8 mouse cellular contexts compared by ENCODE assay signal in the genomic region with DNA sequence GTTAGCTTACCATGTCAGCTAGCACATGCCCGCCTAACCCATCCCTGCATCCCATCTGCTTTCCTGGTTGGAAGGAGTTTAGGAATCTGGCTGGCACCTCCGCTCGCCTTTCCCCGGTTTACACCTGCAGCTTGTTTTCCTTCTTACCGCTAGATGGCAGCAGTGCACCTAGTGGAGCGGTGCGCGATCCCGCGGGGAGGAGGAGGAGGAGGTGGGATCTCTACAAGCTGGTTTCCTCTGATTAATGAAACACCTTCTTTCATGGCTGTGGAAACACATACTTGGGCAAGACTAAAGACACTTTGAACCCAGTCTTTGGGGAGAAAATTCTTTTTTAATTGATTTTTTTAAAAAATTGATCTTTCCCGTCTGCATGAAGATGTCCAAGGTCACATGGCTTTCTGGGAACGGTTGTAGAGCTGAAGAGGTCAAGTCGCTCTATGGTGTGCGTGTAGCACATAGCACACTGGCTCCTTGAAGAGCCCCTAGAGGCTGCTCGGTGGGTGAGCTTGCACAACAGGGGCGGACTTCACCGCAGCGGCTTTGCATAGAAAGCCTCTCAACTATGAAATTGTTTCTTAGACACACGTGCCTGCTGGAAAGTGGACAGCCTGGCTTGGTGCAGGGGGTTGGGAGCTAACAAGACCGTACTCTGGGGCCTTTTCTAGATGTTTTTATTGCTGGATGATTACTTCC. TPM values are rescaled to one million over a fixed set of nuclear protein-coding genes. Genes with fewer than 3 reads are reported as not detected.
DNase-seq lines count a peak whose midpoint lies in the region; ATAC-seq lines count a peak whose summit lies in the region.

No protein-coding gene starts in this region.

- H3K9ac ChIP-seq in hindbrain, embryonic 12.5 days, result no peak overlapping the region

- no peaks in the 10 kb centered on the region for H3K9me3 ChIP-seq in hindbrain, embryonic 12.5 days (replicated peaks)

- 7% methylated on average over 20 of the region's 20 CpGs for WGBS in hindbrain, embryonic 12.5 days

- H3K4me1 ChIP-seq in hindbrain, embryonic 12.5 days, result 0 out of 2 replicates have a peak, but pooled peaks cover 6% of the 10 kb centered on the region

- H3K4me3 ChIP-seq in hindbrain, embryonic 12.5 days, result no peak overlapping the region

- 0 out of 2 replicates have a peak, but pooled peaks have one; percentile 61 for ATAC-seq in hindbrain, embryonic 12.5 days (ENCODE audit: low FRiP score)

- H3K27ac ChIP-seq in hindbrain, embryonic 12.5 days, result no peak overlapping the region

- peaks cover 36% of the 10 kb centered on the region for H3K27me3 ChIP-seq in hindbrain, embryonic 12.5 days

- no peaks in the 10 kb centered on the region for H3K36me3 ChIP-seq in hindbrain, embryonic 12.5 days

- peak; percentile 83 for DNase-seq in Muller cell, postnatal 12 days (ENCODE audit: inconsistent ontology term)
- DNase-seq in cerebellum, adult 9-11 months, result peak; percentile 69
- DNase-seq in frontal cortex, postnatal 14 days (ENCODE audit: low spot score in 2 of 2), result peak; percentile 41 to 58
- DNase-seq in layer of hippocampus, postnatal 10 days (ENCODE audit: low spot score in 2 of 2), result peak; percentile 68 to 78
- peak; percentile 83 for DNase-seq in lung, postnatal 10 days
- DNase-seq in ovary, postnatal 36 days (ENCODE audit: low spot score), result peak; percentile 61
- peak; percentile 68 for DNase-seq in thymus, postnatal 14 days

- peak overlapping the region; percentile 35 for H3K4me2 ChIP-seq in hindbrain, embryonic 12.5 days (replicated peaks)

RNA-seq across cellular contexts. Expression of gene Ropn1, which starts 17.5 kb away (rescaled TPM):
- polyA plus RNA-seq in hindbrain, embryonic 12.5 days (2016; fragmentation: Nextera tagmentation; extraction: Ambion mirVana), result not detected in 2 replicates
- not detected for total RNA-seq in layer of hippocampus, postnatal 10 days (2021)

RNA-seq across cellular contexts. Expression of gene Ccdc14, which starts 23.2 kb away (rescaled TPM):
- polyA plus RNA-seq in hindbrain, embryonic 12.5 days (2016; fragmentation: Nextera tagmentation; extraction: Ambion mirVana), result 8.4 and 8.7 TPM in 2 replicates
- 1 to 10 TPM; 3.6 to 3.7 TPM for total RNA-seq in layer of hippocampus, postnatal 10 days (2021)
